Mouse (Mus musculus) hindbrain, embryonic 15.5 days (tissue): ENCODE results near the gene Serinc2. TPM values are rescaled to one million over a fixed set of nuclear protein-coding genes. Genes with fewer than 3 reads are reported as not detected.

Experiments used
- ATAC-seq: fragments of 200-750 bp; cut with Nextera tagmentation; 2 replicates; pipeline ENCODE4 v1.8.0; 2017; ENCODE audit warnings: low read depth, moderate number of reproducible peaks, moderate TSS enrichment; ENCODE audit not compliant: low FRiP score
- H3K27ac ChIP-seq: fragments of 300-500 bp; sonication (generic); replicated peaks from 2 replicates; pipeline ENCODE4 v1.5.1; 2015; ENCODE audit warnings: mild to moderate bottlenecking, inconsistent platforms
- H3K27me3 ChIP-seq: fragments of 300-500 bp; sonication (generic); 2 replicates; pipeline ENCODE4 v1.6.1; 2015; ENCODE audit warnings: control low read depth, inconsistent platforms
- H3K36me3 ChIP-seq: fragments of 300-500 bp; sonication (generic); 2 replicates; pipeline ENCODE4 v1.6.1; 2015; ENCODE audit warnings: control low read depth, inconsistent platforms
- H3K4me1 ChIP-seq: fragments of 300-500 bp; sonication (generic); replicated peaks from 2 replicates; pipeline ENCODE4 v1.6.1; 2015; ENCODE audit warnings: control low read depth, inconsistent platforms
- H3K4me2 ChIP-seq: fragments of 300-500 bp; sonication (generic); 2 replicates; pipeline ENCODE4 v1.6.1; 2015; ENCODE audit warnings: moderate library complexity, mild to moderate bottlenecking, inconsistent platforms
- H3K4me3 ChIP-seq: fragments of 300-500 bp; sonication (generic); 2 replicates; pipeline ENCODE4 v1.5.1; 2015; ENCODE audit warnings: mild to moderate bottlenecking, inconsistent platforms
- H3K9ac ChIP-seq: fragments of 300-500 bp; sonication (generic); 2 replicates; pipeline ENCODE4 v1.6.1; 2015; ENCODE audit warnings: inconsistent platforms
- H3K9me3 ChIP-seq: fragments of 300-500 bp; sonication (generic); 2 replicates; pipeline ENCODE4 v1.6.1; 2016; ENCODE audit warnings: control low read depth, inconsistent platforms
- WGBS: fragments of 180-500 bp; shearing (Covaris S2); methylation state at CpG from one replicate; pipeline ENCODE4 v1.1.7; 2015; 5-methylcytosine and 5-hydroxymethylcytosine counted together
- polyA plus RNA-seq: library from polyadenylated mRNA; unstranded; fragments of >200 nt; fragmentation: Nextera tagmentation; extraction: Ambion mirVana; gene quantifications from 2 replicates; pipeline ENCODE4 v1.2.1, GENCODE M21; 2015

Serinc2 gene
- polyA plus RNA-seq, 1 experiment from 2014 or later: 36.3 TPM

DNA sequence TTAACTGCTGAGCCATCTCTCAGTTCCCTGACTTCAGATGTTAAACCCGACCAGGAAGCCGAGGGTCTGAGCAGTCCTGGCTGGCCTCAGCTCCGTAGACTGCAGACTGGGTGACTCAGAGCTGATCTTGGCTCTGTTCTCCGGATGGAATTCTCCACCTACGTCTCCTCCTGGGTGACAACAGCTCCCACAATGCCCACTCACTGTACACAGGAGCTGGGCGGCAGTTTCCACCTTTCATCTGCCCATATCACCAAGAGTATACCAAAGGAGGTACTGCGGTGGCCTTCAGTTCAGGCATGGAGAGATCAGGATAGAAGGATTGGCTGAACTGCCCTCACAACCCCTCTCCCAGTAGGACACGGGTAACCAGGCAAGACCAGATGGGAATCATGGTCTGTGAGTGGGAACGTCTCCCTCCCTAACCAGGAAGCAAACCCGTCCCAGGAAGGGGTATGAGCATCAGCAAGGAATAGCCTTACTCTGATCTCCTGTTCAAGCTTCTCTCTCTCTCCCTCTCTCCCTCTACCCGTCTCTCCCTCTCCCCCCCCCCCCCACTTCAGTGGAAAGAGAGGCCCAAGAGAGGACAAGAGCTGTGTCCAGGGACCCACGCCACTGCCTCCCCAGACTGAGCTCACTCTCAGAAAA, 5.2 kb downstream of the Serinc2 start:
- Histone ChIP-seq H3K9ac (peak overlapping the region; percentile 65), H3K27ac (peak overlapping the region; percentile 93), H3K27me3 (no peaks in the 10 kb centered on the region), H3K36me3 (no peaks in the 10 kb centered on the region), H3K4me3 (peak overlapping the region; percentile 80), H3K9me3 (no peaks in the 10 kb centered on the region), H3K4me2 (peak overlapping the region; percentile 93), H3K4me1 (peaks cover 27% of the 10 kb centered on the region)
- ATAC-seq: peak; percentile 63
- 8% methylated on average over 10 of the region's 12 CpGs for WGBS

- peaks cover 26% of the 10 kb centered on the region for H3K4me1 ChIP-seq
- no peaks in the 10 kb centered on the region for H3K9me3 ChIP-seq
- H3K4me3 ChIP-seq: no peak overlapping the region
- no peak overlapping the region for H3K4me2 ChIP-seq
- no peak overlapping the region for H3K9ac ChIP-seq
- H3K27ac ChIP-seq: no peak overlapping the region
- H3K36me3 ChIP-seq: no peaks in the 10 kb centered on the region
- ATAC-seq: no peak
- 88% methylated on average over 6 of the region's 6 CpGs for WGBS
- H3K27me3 ChIP-seq: no peaks in the 10 kb centered on the region
These were observed 8.2 kb downstream of the Serinc2 start for GRCm38 (mm10) chr4:130270611-130271347.

DNA sequence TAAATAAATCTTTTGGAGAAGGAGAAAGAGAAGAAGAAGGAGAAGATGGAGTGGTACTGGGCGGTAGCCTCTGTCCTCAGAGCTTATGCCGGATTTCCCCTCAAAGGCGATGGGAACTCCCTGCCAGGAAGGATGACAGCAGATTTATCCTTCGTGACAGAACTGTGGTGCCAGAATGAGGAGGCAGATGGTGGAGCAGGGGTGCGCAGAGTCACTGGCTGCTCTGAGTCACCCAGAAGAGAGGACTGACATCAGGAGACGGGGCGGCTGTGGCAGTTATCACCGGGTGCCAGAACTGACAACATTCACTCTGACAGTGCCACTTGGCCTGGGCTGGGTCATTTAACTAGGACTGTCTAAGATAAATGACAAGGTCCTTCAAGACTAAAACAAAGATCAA, 8.9 kb downstream of the Serinc2 start:
- WGBS: 52% methylated on average over 8 of the region's 8 CpGs

GRCm38 (mm10) chr4:130268736-130269135, 10.3 kb downstream of the Serinc2 start:
- H3K36me3 ChIP-seq: no peaks in the 10 kb centered on the region
- peaks cover 30% of the 10 kb centered on the region for H3K4me1 ChIP-seq
- 85% methylated on average over 10 of the region's 10 CpGs for WGBS
- H3K9ac ChIP-seq: no peak overlapping the region
- no peaks in the 10 kb centered on the region for H3K27me3 ChIP-seq
- no peaks in the 10 kb centered on the region for H3K9me3 ChIP-seq
- H3K4me3 ChIP-seq: no peak overlapping the region
- no peak for ATAC-seq
- H3K4me2 ChIP-seq: no peak overlapping the region
- H3K27ac ChIP-seq: no peak overlapping the region

More for the DNA sequence above, 8.9 kb downstream of the Serinc2 start:
- H3K4me1 ChIP-seq: peaks cover 21% of the 10 kb centered on the region
- no peak overlapping the region for H3K9ac ChIP-seq
- no peak overlapping the region for H3K4me2 ChIP-seq
- no peak overlapping the region for H3K4me3 ChIP-seq
- no peaks in the 10 kb centered on the region for H3K9me3 ChIP-seq
- no peaks in the 10 kb centered on the region for H3K27me3 ChIP-seq
- H3K36me3 ChIP-seq: no peaks in the 10 kb centered on the region
- ATAC-seq: no peak
- no peak overlapping the region for H3K27ac ChIP-seq

- ATAC-seq: no peak
- no peaks in the 10 kb centered on the region for H3K27me3 ChIP-seq
- H3K9ac ChIP-seq: no peak overlapping the region
- WGBS: 87% methylated on average over 7 of the region's 7 CpGs
- no peak overlapping the region for H3K27ac ChIP-seq
- no peaks in the 10 kb centered on the region for H3K9me3 ChIP-seq
- peaks cover 11% of the 10 kb centered on the region; the same call in 1 of the 2 replicates for H3K36me3 ChIP-seq
- H3K4me3 ChIP-seq: no peak overlapping the region
- peaks cover 15% of the 10 kb centered on the region for H3K4me1 ChIP-seq
- no peak overlapping the region for H3K4me2 ChIP-seq
These were observed 11.9 kb downstream of the Serinc2 start for GRCm38 (mm10) chr4:130267069-130267468.

- no peak for ATAC-seq
- H3K9ac ChIP-seq: no peak overlapping the region
- no peak overlapping the region for H3K4me3 ChIP-seq
- H3K9me3 ChIP-seq: no peaks in the 10 kb centered on the region
- H3K4me2 ChIP-seq: no peak overlapping the region
- peaks cover 12% of the 10 kb centered on the region; the same call in 1 of the 2 replicates for H3K36me3 ChIP-seq
- peaks cover 15% of the 10 kb centered on the region for H3K4me1 ChIP-seq
- no peak overlapping the region for H3K27ac ChIP-seq
- H3K27me3 ChIP-seq: no peaks in the 10 kb centered on the region
- WGBS: 73% methylated on average over 9 of the region's 9 CpGs
These were observed 12.4 kb downstream of the Serinc2 start for GRCm38 (mm10) chr4:130266601-130267000.

DNA sequence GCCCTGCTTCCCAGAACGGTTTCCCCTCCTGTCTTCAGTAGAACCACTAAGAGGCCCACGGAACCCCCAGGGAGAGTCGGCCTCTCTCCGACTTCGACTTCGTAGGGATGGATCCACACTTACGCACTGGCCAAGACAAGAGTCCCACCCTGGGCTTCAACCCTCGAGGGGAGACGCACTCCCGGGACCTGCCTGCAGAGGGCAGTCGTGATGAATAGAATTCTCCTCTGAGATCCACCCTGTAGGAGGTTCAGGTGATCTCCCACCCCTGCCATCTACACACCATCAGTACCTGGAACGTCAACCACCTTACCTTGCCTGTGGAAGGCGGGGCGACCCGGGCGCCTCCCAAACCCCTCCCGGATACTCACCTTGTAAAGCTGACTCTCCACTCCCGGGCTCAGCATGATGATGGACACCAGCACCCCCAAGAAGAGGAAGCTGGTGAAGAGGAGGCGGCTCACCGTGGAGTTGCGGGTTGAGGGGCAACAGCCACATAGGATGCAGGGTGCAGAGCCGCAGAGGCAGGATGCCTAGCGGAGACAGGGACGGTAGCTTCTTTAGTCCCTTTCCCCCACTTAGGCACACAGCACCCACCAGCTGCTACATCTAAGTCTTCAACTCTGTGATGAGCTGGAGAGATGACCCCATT, 14.2 kb downstream of the Serinc2 start:
- WGBS: 24% methylated on average over 24 of the region's 24 CpGs
- no peak for ATAC-seq
- Histone ChIP-seq H3K27me3 (no peaks in the 10 kb centered on the region), H3K4me1 (peaks cover 15% of the 10 kb centered on the region), H3K36me3 (peaks cover 12% of the 10 kb centered on the region; the same call in 1 of the 2 replicates), H3K27ac (no peak overlapping the region), H3K4me2 (0 out of 2 replicates have a peak overlapping the region, but pooled peaks have one; percentile 14), H3K4me3 (no peak overlapping the region), H3K9me3 (no peaks in the 10 kb centered on the region), H3K9ac (no peak overlapping the region)

- ATAC-seq: 0 out of 2 replicates have a peak, but pooled peaks have one; percentile 24
- Histone ChIP-seq H3K4me1 (peaks cover 15% of the 10 kb centered on the region), H3K27me3 (no peaks in the 10 kb centered on the region), H3K9me3 (no peaks in the 10 kb centered on the region), H3K4me3 (no peak overlapping the region), H3K27ac (no peak overlapping the region), H3K9ac (no peak overlapping the region), H3K4me2 (peak overlapping the region; percentile 14; the same call in 1 of the 2 replicates), H3K36me3 (peaks cover 12% of the 10 kb centered on the region; the same call in 1 of the 2 replicates)
- 26% methylated on average over 11 of the region's 11 CpGs for WGBS
These were observed 14.9 kb downstream of the Serinc2 start for GRCm38 (mm10) chr4:130264131-130264530.

DNA sequence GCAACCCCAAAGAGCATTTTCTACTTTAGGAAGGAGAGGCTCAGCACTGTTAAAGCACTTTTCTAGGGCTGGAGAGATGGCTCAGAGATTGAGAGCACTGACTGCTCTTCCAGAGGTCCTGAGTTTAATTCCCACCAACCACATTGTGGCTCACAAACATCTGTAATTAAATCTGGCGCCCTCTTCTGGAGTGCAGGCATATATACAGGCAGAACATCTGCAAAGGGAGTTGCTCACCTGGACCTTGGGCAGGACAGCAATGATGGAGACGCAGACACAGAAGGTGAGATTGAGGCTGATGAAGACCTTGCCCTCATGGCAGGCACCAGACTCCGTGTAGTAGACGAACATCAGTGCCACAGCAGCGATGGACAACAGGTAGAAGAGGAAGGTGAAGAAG, 18.6 kb downstream of the Serinc2 start:
- H3K4me1 ChIP-seq: peaks cover 11% of the 10 kb centered on the region
- H3K27me3 ChIP-seq: no peaks in the 10 kb centered on the region
- 35% methylated on average over 5 of the region's 5 CpGs for WGBS
- H3K9ac ChIP-seq: no peak overlapping the region
- H3K4me2 ChIP-seq: no peak overlapping the region
- no peak overlapping the region for H3K27ac ChIP-seq
- H3K9me3 ChIP-seq: no peaks in the 10 kb centered on the region
- no peak overlapping the region for H3K4me3 ChIP-seq
- H3K36me3 ChIP-seq: peaks cover 24% of the 10 kb centered on the region
- no peak for ATAC-seq

DNA sequence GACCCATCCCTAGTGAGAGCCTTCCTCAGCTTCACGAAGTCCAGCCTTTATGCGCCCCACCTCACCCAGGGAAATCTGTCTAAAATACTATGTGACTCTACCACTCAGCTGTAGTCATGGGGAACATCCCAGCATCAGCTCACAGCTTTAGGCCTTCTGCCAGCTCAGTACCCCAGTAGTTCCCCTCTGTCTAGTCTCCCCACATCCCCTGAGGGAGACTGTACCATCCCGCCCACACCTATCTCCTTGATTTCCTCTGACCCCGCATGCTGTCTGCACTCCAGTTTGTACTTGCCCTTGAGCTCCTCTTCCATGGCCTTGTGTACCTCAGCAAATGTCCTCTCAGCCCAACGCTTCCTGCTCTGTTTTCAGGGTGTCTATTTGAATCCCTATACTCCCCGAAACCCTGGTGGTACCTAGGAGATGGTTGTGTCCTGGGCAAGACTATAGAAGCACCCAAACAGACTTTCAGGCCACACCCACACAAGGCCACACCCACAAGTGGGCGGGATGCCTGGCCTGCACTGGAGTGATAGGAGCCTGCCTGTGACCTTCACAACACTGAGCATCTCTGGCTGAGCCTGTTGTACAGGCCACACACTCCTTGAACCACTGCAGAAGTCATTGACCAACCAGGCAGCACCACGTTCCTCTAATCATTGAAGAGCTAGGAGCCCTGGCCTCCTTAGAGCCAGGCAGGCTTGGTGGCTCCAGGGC, 26.4 kb downstream of the Serinc2 start:
- no peak for ATAC-seq
- Histone ChIP-seq H3K4me1 (no peaks in the 10 kb centered on the region), H3K27ac (no peak overlapping the region), H3K4me3 (no peak overlapping the region), H3K9me3 (no peaks in the 10 kb centered on the region), H3K27me3 (no peaks in the 10 kb centered on the region), H3K36me3 (peaks cover 17% of the 10 kb centered on the region), H3K4me2 (no peak overlapping the region), H3K9ac (no peak overlapping the region)
- 64% methylated on average over 8 of the region's 8 CpGs for WGBS

GRCm38 (mm10) chr4:130251763-130252162, 27.2 kb downstream of the Serinc2 start:
- no peaks in the 10 kb centered on the region for H3K9me3 ChIP-seq
- H3K27me3 ChIP-seq: no peaks in the 10 kb centered on the region
- no peak overlapping the region for H3K27ac ChIP-seq
- no peak overlapping the region for H3K9ac ChIP-seq
- H3K4me2 ChIP-seq: no peak overlapping the region
- H3K36me3 ChIP-seq: peaks cover 15% of the 10 kb centered on the region
- WGBS: 44% methylated on average over 3 of the region's 3 CpGs
- no peaks in the 10 kb centered on the region for H3K4me1 ChIP-seq
- H3K4me3 ChIP-seq: no peak overlapping the region
- no peak for ATAC-seq
